Mouse (Mus musculus): ENCODE data around the gene Arhgap11a. TPM values are rescaled to one million over a fixed set of nuclear protein-coding genes. Genes with fewer than 3 reads are reported as not detected.

Gene Arhgap11a
- polyA plus RNA-seq, 1 experiment from 2014 or later = 3.4 TPM

DNA sequence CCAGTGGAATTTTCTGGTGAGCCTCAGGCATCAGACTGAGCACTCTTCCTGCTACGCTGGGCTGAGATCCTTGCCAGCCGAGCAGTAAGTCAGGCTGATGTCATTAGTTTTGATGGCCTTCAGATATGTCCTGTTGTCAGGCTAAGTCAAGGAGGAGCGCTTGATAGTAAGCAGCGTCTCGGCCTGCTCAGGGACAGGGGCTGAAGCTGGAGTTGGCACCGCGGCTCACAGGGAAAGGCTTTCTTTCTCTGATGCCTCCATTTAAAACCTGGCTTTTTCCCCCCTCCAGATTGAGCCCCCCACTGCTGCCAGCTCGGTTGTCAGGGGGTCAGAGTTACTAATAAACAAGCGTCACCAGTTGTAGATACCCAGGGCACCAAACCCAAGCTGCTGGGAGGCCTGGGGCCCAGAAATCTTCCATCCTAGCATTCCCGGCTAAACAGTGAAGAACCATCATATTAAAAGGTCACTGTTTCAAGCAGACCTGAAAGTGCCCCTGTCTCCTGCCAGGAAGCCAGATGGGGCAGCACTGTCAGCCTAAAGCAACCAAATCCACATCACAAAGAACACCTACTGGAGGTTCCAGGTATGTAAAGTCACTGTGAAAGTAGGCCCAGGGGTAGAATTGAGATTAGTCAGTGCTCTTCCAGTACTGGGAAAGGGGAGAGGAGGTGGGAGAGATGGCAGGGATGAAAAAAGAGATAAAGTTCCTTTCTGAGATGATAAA, 41.4 kb downstream of the Arhgap11a start:
- WGBS = 65% methylated on average over 10 of the region's 10 CpGs
- ATAC-seq (ENCODE audit: low FRiP score) = no peak

DNA sequence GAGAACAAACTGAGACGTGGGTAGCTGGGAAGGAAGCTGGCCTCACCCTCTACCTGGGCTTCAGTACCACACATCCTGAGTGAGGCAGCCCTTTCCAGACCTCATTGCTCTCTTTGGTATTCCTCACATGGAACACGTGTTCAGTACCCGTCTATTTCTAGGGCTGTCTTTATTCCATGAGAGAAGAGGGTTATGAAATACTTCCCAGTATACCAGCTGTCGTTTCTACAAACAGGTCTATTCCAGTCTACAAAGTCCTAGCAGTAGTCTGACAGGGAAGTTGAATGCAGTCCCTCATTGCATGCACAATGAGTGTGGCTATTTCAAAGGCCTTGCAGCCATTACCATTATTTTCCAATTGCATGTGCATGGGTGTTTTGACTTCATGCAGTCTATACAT, 42.7 kb downstream of the Arhgap11a start:
- ATAC-seq (ENCODE audit: low FRiP score) = no peak
- H3K36me3 ChIP-seq = peaks cover 2% of the 10 kb centered on the region; the same call in 1 of the 2 replicates
- 81% methylated on average over 4 of the region's 4 CpGs for WGBS
- H3K27ac ChIP-seq (replicated peaks) = no peak overlapping the region
- no peaks in the 10 kb centered on the region for H3K9me3 ChIP-seq (replicated peaks)
- H3K4me3 ChIP-seq (replicated peaks) = no peak overlapping the region
- H3K9ac ChIP-seq (replicated peaks) = no peak overlapping the region
- H3K27me3 ChIP-seq (replicated peaks) = no peaks in the 10 kb centered on the region
- H3K4me1 ChIP-seq = no peaks in the 10 kb centered on the region
- H3K4me2 ChIP-seq = no peak overlapping the region

More for the DNA sequence above, 41.4 kb downstream of the Arhgap11a start:
- Histone ChIP-seq H3K9me3 (replicated peaks) (no peaks in the 10 kb centered on the region), H3K27me3 (replicated peaks) (no peaks in the 10 kb centered on the region), H3K4me1 (no peaks in the 10 kb centered on the region), H3K27ac (replicated peaks) (no peak overlapping the region), H3K4me3 (replicated peaks) (no peak overlapping the region), H3K4me2 (no peak overlapping the region), H3K9ac (replicated peaks) (no peak overlapping the region), H3K36me3 (peaks cover 2% of the 10 kb centered on the region; the same call in 1 of the 2 replicates)

DNA sequence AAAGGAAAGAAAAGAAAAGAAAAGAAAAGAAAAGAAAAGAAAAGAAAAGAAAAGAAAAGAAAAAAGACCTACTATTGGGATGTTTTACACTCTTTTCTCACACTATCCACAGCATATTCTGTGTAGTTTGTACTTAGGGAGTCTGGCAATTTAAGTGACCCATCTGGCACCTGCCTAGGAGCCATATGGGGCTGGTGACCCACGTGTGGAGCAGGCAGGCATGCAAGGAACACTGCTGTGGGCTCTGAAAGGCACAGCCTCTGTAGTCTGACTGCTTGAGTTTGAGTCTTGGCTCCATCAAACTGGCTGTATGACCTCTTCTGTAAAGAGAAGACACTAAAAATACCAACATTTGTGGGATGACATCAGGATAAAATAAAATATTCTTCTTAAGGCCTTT, 44.7 kb downstream of the Arhgap11a start:
- ATAC-seq (ENCODE audit: low FRiP score) = no peak
- Histone ChIP-seq H3K4me3 (replicated peaks) (no peak overlapping the region), H3K9me3 (replicated peaks) (no peaks in the 10 kb centered on the region), H3K4me2 (no peak overlapping the region), H3K4me1 (no peaks in the 10 kb centered on the region), H3K27me3 (replicated peaks) (no peaks in the 10 kb centered on the region), H3K9ac (replicated peaks) (no peak overlapping the region), H3K27ac (replicated peaks) (no peak overlapping the region), H3K36me3 (peaks cover 2% of the 10 kb centered on the region; the same call in 1 of the 2 replicates)
- 17% methylated on average over 1 of the region's 1 CpGs for WGBS

- no peak overlapping the region for H3K4me2 ChIP-seq
- no peaks in the 10 kb centered on the region for H3K27me3 ChIP-seq (replicated peaks)
- H3K9me3 ChIP-seq (replicated peaks) = no peaks in the 10 kb centered on the region
- WGBS = 88% methylated on average over 5 of the region's 5 CpGs
- H3K4me3 ChIP-seq (replicated peaks) = no peak overlapping the region
- H3K27ac ChIP-seq (replicated peaks) = no peak overlapping the region
- H3K4me1 ChIP-seq = no peaks in the 10 kb centered on the region
- H3K9ac ChIP-seq (replicated peaks) = no peak overlapping the region
- no peaks in the 10 kb centered on the region; the same call in 1 of the 2 replicates for H3K36me3 ChIP-seq
- ATAC-seq (ENCODE audit: low FRiP score) = no peak
Observed at GRCm38 (mm10) chr2:113800846-113801245, 47.6 kb downstream of the Arhgap11a start.

DNA sequence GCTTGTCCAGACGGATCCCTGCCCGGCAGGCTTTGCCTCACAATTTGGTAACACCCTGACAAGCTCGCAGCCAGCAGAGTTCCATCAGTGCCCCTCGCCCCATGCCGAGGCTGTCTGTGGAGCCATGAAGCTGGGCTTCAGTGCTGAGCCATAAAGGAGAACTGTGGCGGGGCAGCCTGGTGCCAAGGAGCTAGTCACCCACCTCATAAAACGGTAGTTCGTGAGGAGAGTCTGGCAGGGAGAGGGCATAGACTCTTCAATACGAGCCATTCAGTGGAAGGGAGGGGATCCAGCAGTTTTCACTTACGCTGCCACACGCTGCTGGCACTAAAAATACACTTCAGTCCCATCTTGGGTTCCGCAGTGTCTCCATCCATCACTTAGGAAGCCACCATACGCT, 49.9 kb downstream of the Arhgap11a start:
- no peaks in the 10 kb centered on the region for H3K9me3 ChIP-seq (replicated peaks)
- no peak overlapping the region for H3K4me3 ChIP-seq (replicated peaks)
- H3K27me3 ChIP-seq (replicated peaks) = no peaks in the 10 kb centered on the region
- WGBS = 83% methylated on average over 13 of the region's 13 CpGs
- no peak overlapping the region for H3K27ac ChIP-seq (replicated peaks)
- H3K9ac ChIP-seq (replicated peaks) = no peak overlapping the region
- ATAC-seq (ENCODE audit: low FRiP score) = no peak
- H3K36me3 ChIP-seq = no peaks in the 10 kb centered on the region; the same call in 1 of the 2 replicates
- H3K4me1 ChIP-seq = no peaks in the 10 kb centered on the region
- no peak overlapping the region for H3K4me2 ChIP-seq

DNA sequence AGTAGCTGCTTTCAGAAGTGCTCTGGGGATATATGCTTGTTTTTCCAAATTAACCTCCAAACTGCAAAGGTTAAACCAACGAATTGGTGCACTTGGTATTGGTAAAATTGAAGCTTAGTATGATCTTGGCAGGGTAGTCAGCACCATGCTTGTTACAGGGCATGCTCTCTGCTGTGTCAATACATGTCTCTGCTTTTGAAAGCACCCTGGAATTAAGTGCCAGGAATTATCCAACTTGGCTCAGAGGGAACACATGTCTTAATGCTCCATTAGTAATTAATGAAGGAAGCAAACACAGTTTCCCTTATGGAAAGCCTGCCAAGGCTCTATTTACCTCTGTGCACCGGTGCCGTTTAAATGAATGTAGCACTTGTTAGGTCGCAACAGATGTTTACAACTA, 53.3 kb downstream of the Arhgap11a start:
- Histone ChIP-seq H3K9me3 (replicated peaks) (no peaks in the 10 kb centered on the region), H3K4me2 (no peak overlapping the region), H3K4me3 (replicated peaks) (no peak overlapping the region), H3K9ac (replicated peaks) (no peak overlapping the region), H3K4me1 (no peaks in the 10 kb centered on the region), H3K27me3 (replicated peaks) (no peaks in the 10 kb centered on the region), H3K36me3 (peaks cover 3% of the 10 kb centered on the region; the same call in 1 of the 2 replicates), H3K27ac (replicated peaks) (peak overlapping the region; percentile 30; the same call in 1 of the 2 replicates)
- ATAC-seq (ENCODE audit: low FRiP score) = no peak
- WGBS = 56% methylated on average over 4 of the region's 4 CpGs

GRCm38 (mm10) chr2:113793521-113793920, 54.9 kb downstream of the Arhgap11a start:
- WGBS = 92% methylated on average over 3 of the region's 3 CpGs
- no peaks in the 10 kb centered on the region for H3K27me3 ChIP-seq (replicated peaks)
- no peak for ATAC-seq (ENCODE audit: low FRiP score)
- H3K4me2 ChIP-seq = no peak overlapping the region
- no peak overlapping the region for H3K9ac ChIP-seq (replicated peaks)
- H3K27ac ChIP-seq (replicated peaks) = no peak overlapping the region
- H3K4me3 ChIP-seq (replicated peaks) = no peak overlapping the region
- no peaks in the 10 kb centered on the region for H3K9me3 ChIP-seq (replicated peaks)
- no peaks in the 10 kb centered on the region for H3K4me1 ChIP-seq
- H3K36me3 ChIP-seq = peaks cover 9% of the 10 kb centered on the region

DNA sequence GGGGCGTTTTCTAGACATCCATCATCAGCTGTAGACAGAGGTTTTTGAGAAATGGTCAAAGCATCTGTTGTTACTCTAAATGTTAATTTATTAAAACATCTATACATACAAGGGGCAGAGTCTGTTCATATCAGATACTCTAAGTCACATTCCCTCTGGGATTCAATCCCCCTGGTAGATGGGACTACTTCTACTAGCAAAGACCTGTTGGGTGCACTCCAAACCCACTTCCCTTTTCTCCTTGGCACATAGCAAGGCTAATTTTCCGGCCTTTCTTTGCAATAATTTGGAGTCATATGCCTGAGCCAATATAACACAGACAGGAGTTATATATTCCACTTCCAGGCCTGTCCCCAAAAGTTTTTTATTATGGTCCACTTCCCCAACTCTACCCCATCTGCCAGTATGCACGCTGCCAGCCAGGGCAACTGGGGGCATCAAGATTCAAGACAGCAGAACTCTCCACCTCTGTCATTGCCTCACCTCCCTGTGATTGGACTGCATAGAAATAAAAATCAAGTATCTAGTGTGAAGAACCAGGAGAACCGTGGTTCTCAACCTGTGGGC, 59.6 kb downstream of the Arhgap11a start:
- Histone ChIP-seq H3K4me1 (no peaks in the 10 kb centered on the region), H3K9ac (replicated peaks) (no peak overlapping the region), H3K36me3 (peaks cover 22% of the 10 kb centered on the region), H3K4me2 (no peak overlapping the region), H3K27ac (replicated peaks) (no peak overlapping the region), H3K27me3 (replicated peaks) (no peaks in the 10 kb centered on the region), H3K4me3 (replicated peaks) (no peak overlapping the region), H3K9me3 (replicated peaks) (no peaks in the 10 kb centered on the region)
- 89% methylated on average over 4 of the region's 4 CpGs for WGBS
- no peak for ATAC-seq (ENCODE audit: low FRiP score)

- H3K4me3 ChIP-seq (replicated peaks) = no peak overlapping the region
- H3K27ac ChIP-seq (replicated peaks) = no peak overlapping the region
- WGBS = 90% methylated on average over 4 of the region's 4 CpGs
- no peak overlapping the region for H3K9ac ChIP-seq (replicated peaks)
- H3K27me3 ChIP-seq (replicated peaks) = no peaks in the 10 kb centered on the region
- no peak for ATAC-seq (ENCODE audit: low FRiP score)
- no peaks in the 10 kb centered on the region for H3K4me1 ChIP-seq
- no peak overlapping the region for H3K4me2 ChIP-seq
- no peaks in the 10 kb centered on the region for H3K9me3 ChIP-seq (replicated peaks)
- H3K36me3 ChIP-seq = peaks cover 22% of the 10 kb centered on the region
Observed at GRCm38 (mm10) chr2:113787882-113788281, 60.6 kb downstream of the Arhgap11a start.

DNA sequence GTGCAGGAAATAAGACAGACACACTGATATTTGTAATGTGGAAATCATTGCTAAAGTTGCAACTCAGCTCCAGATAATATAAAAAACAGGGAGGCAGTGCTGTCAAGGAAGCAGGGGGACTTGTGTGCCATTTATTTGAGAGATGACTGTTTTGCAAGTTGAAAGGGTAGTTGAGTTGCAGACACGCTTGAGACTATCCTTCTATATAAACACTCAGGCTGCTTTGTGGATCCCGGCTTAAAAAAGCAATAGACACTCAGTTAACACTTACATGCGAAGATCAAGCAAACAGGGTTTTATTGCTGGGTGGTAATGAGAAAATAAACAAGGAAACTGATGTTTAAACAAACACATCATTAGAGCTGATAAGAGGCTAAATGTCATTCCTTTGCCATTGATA, 63.6 kb downstream of the Arhgap11a start:
- no peaks in the 10 kb centered on the region for H3K4me1 ChIP-seq
- 55% methylated on average over 3 of the region's 3 CpGs for WGBS
- H3K9ac ChIP-seq (replicated peaks) = no peak overlapping the region
- H3K4me3 ChIP-seq (replicated peaks) = no peak overlapping the region
- H3K9me3 ChIP-seq (replicated peaks) = no peaks in the 10 kb centered on the region
- H3K4me2 ChIP-seq = no peak overlapping the region
- H3K36me3 ChIP-seq = peaks cover 23% of the 10 kb centered on the region
- no peaks in the 10 kb centered on the region for H3K27me3 ChIP-seq (replicated peaks)
- no peak overlapping the region for H3K27ac ChIP-seq (replicated peaks)
- ATAC-seq (ENCODE audit: low FRiP score) = no peak

DNA sequence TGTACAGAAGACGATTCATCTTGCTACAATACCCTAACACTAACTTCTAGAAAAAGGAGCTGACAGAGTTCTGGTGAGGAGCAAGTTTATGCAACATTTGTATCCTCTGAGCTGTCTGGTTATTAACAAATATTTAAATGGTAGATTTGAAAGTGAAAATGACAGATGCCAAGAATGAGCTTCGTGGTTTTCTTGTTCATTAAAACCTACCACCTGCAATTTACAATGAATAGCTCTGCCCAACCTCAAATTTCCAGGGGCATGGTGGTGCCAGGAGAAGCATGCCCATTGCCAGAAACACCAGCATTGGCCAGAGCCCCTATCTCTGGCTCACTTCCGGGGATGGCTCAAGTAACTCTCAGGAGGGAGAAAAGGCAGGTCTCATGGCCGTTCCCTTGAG, 66.9 kb downstream of the Arhgap11a start:
- Histone ChIP-seq H3K9ac (replicated peaks) (no peak overlapping the region), H3K36me3 (peaks cover 7% of the 10 kb centered on the region; the same call in 1 of the 2 replicates), H3K4me3 (replicated peaks) (no peak overlapping the region), H3K27ac (replicated peaks) (no peak overlapping the region), H3K4me1 (no peaks in the 10 kb centered on the region), H3K27me3 (replicated peaks) (no peaks in the 10 kb centered on the region), H3K9me3 (replicated peaks) (no peaks in the 10 kb centered on the region), H3K4me2 (no peak overlapping the region)
- ATAC-seq (ENCODE audit: low FRiP score) = no peak
- WGBS = 88% methylated on average over 4 of the region's 4 CpGs

Data from neural tube, embryonic 15.5 days (tissue).